Mouse (Mus musculus) kidney, postnatal 36 days (tissue): ENCODE measurements around the gene Morc3.
A peak's percentile ranks its signal among the peaks of the same experiment; 100 is the strongest.

Source experiments
- DNase-seq, 2 experiments: peaks; one replicate each; pipeline ENCODE4 v3.0.0; 2021 to 2022; ENCODE audit warnings: mixed read lengths in 2 of 2

Gene Morc3

GRCm38 (mm10) chr16:93831627-93832395 is at the start of gene Morc3:
Morc3 (plus strand) TSS chr16:93832121.
- peak; percentile 100 for DNase-seq

DNA sequence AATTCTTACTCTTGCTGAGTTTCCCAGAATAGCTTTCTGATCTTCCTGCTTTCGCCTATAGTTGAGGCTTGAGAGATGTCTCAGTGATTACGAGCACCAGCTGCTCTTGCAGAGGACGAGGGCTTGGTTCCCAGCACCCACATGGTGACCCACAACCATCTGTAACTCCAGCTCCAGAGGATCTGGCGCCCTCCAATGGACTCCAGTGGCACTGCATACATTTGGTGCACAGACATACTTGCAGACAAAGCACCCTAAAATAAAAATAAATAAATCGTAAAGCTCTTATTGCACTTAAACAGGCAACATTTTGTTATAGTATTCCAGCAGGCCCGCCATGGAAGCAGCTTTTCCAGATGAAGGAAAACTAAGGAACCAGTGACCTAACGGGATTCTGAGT is 47.7 kb upstream of the Morc3 start:
- DNase-seq, result no peak

GRCm38 (mm10) chr16:93785805-93786204 is 46.1 kb upstream of the Morc3 start:
- peak; percentile 63 to 86 for DNase-seq

GRCm38 (mm10) chr16:93788388-93788787 is 43.5 kb upstream of the Morc3 start:
- DNase-seq, result no peak

DNA sequence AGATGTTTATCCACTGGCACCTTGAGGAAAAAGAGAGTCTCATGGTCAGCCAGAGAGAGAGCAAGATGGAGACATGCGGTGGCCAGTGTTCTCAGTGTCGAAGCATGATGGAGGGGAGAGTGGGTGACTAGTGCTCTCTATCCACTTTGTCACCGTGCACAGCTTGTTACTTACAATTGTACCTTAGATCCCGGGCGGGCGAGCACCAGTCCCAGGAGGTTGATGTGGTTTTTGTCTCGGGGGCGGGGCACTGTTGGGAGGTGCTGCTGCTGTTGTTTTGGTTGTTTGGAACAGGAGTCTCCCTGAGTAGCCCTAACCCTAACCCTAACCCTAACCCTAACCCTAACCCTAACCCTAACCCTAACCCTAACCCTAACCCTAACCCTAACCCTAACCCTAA is 43.0 kb upstream of the Morc3 start:
- no peak for DNase-seq

DNA sequence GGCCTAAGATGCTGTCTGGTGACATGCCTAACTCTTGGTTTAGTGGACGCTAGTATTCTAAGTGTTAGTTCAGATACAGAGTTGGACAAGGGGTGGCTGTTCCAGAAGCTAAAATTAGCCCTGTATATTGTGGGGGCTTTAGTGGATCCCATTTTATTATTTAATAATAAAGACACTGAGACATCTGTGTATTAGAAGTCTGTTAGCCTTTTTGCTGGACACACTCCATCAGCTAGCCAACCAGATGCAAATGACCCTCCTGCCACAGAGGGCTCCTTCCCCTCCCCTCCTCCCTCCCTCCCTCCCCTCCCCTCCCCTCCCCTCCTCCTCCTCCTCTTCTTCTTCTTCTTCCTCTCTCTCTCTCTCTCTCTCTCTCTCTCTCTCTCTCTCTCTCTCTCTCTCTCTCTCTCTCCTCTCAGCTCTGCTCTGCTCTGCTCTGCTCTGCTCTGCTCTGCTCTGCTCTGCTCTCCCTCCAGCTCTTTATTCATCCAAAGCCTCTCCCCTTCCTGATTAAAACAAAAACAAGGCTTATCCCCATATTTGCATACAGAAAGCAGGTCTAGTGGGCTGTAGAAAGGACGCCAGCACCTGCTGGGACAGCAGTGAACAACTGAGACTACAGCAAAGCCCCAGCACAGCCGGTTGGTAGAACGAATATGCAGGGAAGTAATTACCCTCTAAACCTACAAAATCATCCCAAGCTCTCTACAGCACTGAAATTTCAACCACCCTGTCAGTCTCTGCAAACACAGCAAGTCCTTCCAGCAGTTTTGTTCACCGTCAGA is 41.8 kb upstream of the Morc3 start:
- DNase-seq, result no peak

DNA sequence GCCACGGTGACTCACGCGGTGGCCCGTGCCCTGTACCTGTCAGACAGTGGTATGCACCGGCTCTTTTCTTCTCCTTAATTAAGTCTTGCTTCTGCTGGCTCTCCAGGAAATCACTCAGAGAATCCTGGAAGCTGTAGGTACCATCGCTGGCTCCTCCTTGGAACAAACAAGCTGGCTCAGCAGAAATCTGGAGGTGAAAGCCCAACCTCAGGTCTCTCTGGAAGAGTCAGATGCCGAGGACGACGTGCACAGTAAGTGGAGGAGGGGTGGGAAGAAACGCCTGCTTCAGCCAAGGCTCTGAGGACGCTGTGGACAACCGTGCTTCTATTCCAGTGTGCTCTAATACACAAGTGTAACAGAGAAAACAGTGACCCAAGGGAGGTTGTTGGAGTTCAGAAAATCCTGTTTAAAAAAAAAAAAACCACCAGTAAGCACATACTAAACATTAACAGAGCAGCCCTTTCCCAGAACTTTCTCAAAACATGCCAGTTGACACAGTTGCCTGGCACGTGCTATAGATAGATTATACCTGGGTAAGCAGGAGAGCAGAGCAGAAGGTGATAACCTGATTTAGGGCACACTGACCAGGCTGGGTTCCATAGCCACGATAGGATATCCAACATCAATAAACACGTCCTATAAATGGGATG is 38.8 kb upstream of the Morc3 start:
- peak; percentile 30 to 46 for DNase-seq

DNA sequence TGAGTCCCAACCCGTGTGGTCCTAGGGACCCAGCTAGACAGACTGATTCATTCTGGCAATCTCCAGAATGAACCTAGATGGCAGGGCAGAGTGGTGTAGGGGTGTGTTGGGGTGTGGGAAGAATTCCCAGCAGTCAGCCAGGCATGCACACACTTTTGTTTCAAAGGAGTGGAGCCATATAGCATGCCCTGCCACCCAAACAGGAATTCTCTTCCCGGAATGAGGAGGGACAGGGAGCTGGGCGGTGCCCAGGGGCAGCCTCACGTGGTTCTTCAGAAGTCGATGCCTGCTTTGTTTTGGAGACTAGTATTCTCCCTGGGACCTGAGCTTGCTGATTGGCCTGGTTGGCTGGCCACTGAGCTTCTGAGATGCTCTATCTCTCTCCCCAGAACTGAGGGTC is 37.1 kb upstream of the Morc3 start:
- DNase-seq, result no peak

- no peak for DNase-seq
Measured at GRCm38 (mm10) chr16:93795391-93795790, 36.5 kb upstream of the Morc3 start.

GRCm38 (mm10) chr16:93797021-93797840 is 34.7 kb upstream of the Morc3 start:
- DNase-seq, result peak in 1 of 2 experiments; percentile 32

GRCm38 (mm10) chr16:93797841-93798492 is 34.0 kb upstream of the Morc3 start:
- no peak for DNase-seq

DNA sequence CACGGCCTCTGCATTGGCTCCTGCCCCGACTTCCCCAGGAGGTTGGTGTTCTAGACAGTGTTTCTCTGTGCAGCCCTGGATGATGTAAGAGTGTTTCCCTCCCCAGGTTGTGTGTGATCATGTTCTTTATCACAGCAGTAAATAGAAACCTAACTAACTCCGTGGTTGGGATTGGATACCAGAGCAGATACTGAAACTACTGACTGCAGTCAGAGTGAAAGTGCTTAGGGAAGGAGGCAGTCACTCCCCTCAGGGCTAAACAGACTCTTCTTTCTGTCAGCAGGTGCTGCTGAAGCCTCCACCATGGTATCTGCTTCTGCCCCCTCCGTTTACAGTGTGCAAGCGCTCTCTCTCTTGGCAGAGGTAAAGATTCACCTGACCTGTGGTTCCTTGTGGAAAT is 33.3 kb upstream of the Morc3 start:
- DNase-seq, result no peak

GRCm38 (mm10) chr16:93799071-93799470 is 32.9 kb upstream of the Morc3 start:
- DNase-seq, result no peak

GRCm38 (mm10) chr16:93799936-93800335 is 32.0 kb upstream of the Morc3 start:
- DNase-seq, result no peak

DNA sequence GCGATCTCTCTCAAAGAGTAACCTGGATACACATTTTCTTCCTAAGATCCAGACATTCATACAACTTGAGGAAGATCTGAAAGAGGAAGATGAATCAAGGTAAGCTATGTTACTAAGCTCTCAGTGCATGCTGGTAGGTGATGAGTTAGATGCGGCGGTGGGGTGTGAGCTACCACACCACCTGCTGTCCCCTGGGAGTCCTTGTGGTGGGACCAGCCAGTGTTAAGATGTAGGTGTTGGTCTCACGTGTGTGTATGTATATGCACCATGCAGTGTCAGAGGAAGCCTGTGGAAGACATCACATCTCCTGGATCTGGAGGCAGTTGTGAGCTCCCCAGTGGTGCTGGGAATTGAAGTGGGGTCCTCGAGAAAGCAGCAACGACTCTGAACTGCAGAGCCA is 24.8 kb upstream of the Morc3 start:
- DNase-seq, result no peak

GRCm38 (mm10) chr16:93807961-93808554 is 23.9 kb upstream of the Morc3 start:
- DNase-seq, result peak; percentile 77 to 78

DNA sequence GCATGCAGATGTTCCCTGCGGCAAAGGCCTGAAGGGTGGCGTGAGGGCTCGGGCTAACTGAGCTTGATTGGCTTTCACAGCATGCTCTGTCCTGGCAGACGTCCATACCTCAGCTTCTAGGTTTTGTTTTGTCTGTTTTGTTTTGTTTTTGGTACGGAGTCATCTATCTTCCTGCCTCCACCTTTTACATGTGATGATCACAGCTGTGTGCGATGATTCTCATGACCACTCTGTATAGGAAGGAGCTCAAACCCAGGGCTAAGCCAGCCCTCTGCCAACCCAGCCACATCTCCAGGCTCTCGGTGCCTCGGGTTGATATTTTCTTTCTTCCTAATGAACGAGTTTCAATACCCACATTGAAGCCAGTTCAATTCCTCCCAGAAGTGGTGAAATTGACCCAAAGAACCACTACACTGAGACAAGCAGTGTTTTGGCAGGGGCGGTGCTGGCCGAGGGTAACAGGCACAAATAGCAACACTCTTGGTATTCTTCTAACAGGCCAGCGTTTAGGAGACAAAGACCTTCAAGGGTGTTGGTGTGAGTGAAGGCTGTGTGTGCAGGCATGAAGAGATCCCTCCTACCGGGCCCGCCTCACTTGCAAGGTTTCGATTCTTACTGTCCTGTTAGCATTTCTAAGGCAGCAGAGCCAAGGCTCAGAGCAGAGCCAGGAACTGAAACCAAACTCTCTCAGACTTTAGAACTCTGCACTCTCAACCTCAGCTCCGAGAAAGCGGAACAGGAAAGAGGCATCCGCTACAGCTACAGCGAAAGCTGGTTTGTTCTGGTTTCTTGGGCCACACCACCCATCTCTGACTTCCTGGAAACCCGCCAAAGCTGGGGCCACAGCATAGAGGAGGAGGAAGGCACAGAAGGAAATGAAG is 15.8 kb upstream of the Morc3 start:
- peak; percentile 89 to 91 for DNase-seq

- peak in 1 of 2 experiments; percentile 35 for DNase-seq
Measured at GRCm38 (mm10) chr16:93816861-93817260, 15.1 kb upstream of the Morc3 start.

- no peak for DNase-seq
Measured at GRCm38 (mm10) chr16:93817371-93817770, 14.6 kb upstream of the Morc3 start.

- peak; percentile 20 to 25 for DNase-seq
Measured at GRCm38 (mm10) chr16:93818691-93819324, 13.1 kb upstream of the Morc3 start.
